Mouse (Mus musculus): ENCODE results near the gene Gm28372. TPM values are rescaled to one million over a fixed set of nuclear protein-coding genes. Genes with fewer than 3 reads are reported as not detected.
A peak's percentile ranks its signal among the peaks of the same experiment; 100 is the strongest.

Gm28372 gene
- polyA plus RNA-seq, 1 experiment from 2014 or later: not detected

DNA sequence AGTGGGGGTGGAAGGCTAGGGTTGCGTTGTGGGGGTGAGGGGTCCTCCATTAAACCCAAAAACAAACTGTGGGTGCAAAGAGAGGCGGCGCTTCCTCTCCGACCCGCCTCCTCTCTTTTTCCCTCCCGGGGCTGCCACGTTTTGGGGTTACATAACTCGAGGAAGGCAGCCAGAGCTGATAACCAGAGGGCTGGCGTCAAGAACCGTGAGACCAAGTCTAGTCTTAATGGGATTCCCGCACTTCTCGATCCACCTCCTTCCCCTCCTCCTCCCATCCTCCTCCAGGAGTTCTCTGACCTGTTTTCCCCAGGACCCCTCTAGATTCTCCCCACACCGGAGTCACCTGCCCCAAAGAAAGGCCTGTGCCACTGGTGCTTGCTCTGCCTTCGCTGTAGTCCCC is 6.9 kb upstream of the Gm28372 start:
- Histone ChIP-seq H3K4me3 (ENCODE audit: low read depth, low read length) (peak overlapping the region; percentile 69), H3K9me3 (ENCODE audit: control insufficient read depth, low read length) (no peaks in the 10 kb centered on the region), H3K27me3 (ENCODE audit: control insufficient read depth, insufficient read depth, low read length) (no peaks in the 10 kb centered on the region), H3K36me3 (ENCODE audit: control insufficient read depth, insufficient read depth, low read length) (peaks cover 8% of the 10 kb centered on the region; the same call in 1 of the 2 replicates), H3K9ac (ENCODE audit: low read length) (peak overlapping the region; percentile 80; the same call in 1 of the 2 replicates), H3K4me1 (ENCODE audit: control insufficient read depth, insufficient read depth, low read length) (peaks cover 5% of the 10 kb centered on the region; the same call in 1 of the 2 replicates), H3K27ac (replicated peaks; ENCODE audit: low read depth, low read length) (no peak overlapping the region), H3K4me2 (ENCODE audit: low read depth, severe bottlenecking) (peak overlapping the region; percentile 65)
- ATAC-seq (ENCODE audit: insufficient number of reproducible peaks, low FRiP score, low TSS enrichment, low read depth): 0 out of 2 replicates have a peak, but pooled peaks have one; percentile 26
- WGBS: 10% methylated on average over 14 of the region's 14 CpGs
- no peak for DNase-seq (ENCODE audit: low spot score)

DNA sequence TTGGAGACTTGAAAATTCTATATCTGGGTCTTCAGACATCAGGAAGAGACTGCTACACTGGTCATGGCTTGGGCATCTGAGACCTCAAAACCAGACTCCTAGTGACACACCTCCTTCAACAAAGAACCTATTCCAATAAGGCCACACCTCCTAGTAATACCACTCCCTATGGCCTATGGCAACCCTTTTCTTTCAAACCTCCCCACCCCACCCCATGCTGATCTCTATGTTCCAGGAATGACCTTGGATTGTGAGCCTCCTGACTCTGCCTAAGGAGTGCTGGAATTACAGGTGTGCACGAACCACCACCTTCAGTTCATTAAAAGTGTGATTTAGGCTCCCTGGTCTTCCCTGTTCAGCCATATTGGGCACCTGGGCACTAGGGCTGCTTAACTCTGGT is 5.0 kb upstream of the Gm28372 start:
- Histone ChIP-seq H3K4me3 (ENCODE audit: low read depth, low read length) (no peak overlapping the region), H3K27ac (replicated peaks; ENCODE audit: low read depth, low read length) (no peak overlapping the region), H3K9ac (ENCODE audit: low read length) (no peak overlapping the region), H3K27me3 (ENCODE audit: control insufficient read depth, insufficient read depth, low read length) (no peaks in the 10 kb centered on the region), H3K36me3 (ENCODE audit: control insufficient read depth, insufficient read depth, low read length) (no peaks in the 10 kb centered on the region), H3K4me2 (ENCODE audit: low read depth, severe bottlenecking) (no peak overlapping the region), H3K4me1 (ENCODE audit: control insufficient read depth, insufficient read depth, low read length) (peaks cover 5% of the 10 kb centered on the region; the same call in 1 of the 2 replicates), H3K9me3 (ENCODE audit: control insufficient read depth, low read length) (no peaks in the 10 kb centered on the region)
- 96% methylated on average over 1 of the region's 1 CpGs for WGBS
- ATAC-seq (ENCODE audit: insufficient number of reproducible peaks, low FRiP score, low TSS enrichment, low read depth): no peak
- no peak for DNase-seq (ENCODE audit: low spot score)

DNA sequence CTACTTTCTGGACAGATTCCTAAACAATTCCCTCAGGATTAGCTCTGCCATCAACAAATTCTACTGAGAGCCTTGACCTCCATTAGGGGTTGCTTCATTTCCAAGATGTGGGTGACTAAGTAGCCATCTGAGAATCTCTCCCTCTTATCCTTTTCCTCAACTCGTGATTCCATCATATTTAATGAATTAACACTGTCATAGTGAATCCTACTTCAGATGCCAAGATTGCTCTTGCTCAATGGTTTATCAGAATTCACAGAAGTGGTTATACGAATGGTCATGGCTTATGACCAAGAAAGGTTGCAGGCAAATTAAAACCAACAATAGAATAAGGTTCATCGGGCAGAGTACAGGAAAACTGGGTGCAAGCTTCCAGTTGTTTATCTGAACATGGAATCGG is 3.1 kb upstream of the Gm28372 start:
- H3K4me3 ChIP-seq (ENCODE audit: low read depth, low read length): no peak overlapping the region
- no peak overlapping the region for H3K4me2 ChIP-seq (ENCODE audit: low read depth, severe bottlenecking)
- H3K27me3 ChIP-seq (ENCODE audit: control insufficient read depth, insufficient read depth, low read length): no peaks in the 10 kb centered on the region
- no peak overlapping the region for H3K27ac ChIP-seq (replicated peaks; ENCODE audit: low read depth, low read length)
- H3K36me3 ChIP-seq (ENCODE audit: control insufficient read depth, insufficient read depth, low read length): no peaks in the 10 kb centered on the region
- DNase-seq (ENCODE audit: low spot score): no peak
- WGBS: 84% methylated on average over 4 of the region's 4 CpGs
- no peaks in the 10 kb centered on the region for H3K9me3 ChIP-seq (ENCODE audit: control insufficient read depth, low read length)
- H3K9ac ChIP-seq (ENCODE audit: low read length): no peak overlapping the region
- ATAC-seq (ENCODE audit: insufficient number of reproducible peaks, low FRiP score, low TSS enrichment, low read depth): no peak
- no peaks in the 10 kb centered on the region; the same call in 1 of the 2 replicates for H3K4me1 ChIP-seq (ENCODE audit: control insufficient read depth, insufficient read depth, low read length)

DNA sequence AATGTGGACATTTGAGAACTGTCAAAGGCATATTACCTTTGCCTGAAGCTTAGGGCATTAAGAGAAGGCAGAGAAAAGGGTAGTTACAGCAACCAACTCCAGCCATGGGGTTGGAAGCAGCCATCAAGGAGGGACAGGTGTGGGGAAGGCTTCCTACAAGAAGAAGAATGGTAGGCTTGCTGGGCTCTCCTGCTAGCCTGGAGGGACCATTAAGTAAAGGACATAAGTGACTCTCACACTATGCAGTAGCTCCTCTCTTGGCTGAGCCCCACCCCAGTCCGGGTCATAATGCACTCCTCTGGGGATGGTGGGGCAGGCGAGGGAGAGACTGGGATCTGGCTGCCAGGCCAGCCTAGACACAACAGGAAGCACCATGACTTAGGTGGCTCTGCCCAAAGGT is 1.1 kb downstream of the Gm28372 start, which contains the start of gene Tmem239:
TSS of gene Tmem239 (plus strand) at position 301 of the 400 bp plus-strand sequence.
- H3K27me3 ChIP-seq (ENCODE audit: control insufficient read depth, insufficient read depth, low read length): no peaks in the 10 kb centered on the region
- no peak within 1 kb of the TSS for H3K27ac ChIP-seq (replicated peaks; ENCODE audit: low read depth, low read length)
- H3K9ac ChIP-seq (ENCODE audit: low read length): no peak within 1 kb of the TSS
- H3K4me3 ChIP-seq (ENCODE audit: low read depth, low read length): no peak within 1 kb of the TSS
- H3K36me3 ChIP-seq (ENCODE audit: control insufficient read depth, insufficient read depth, low read length): no peaks in the 10 kb centered on the region
- no peaks in the 10 kb centered on the region for H3K9me3 ChIP-seq (ENCODE audit: control insufficient read depth, low read length)
- H3K4me2 ChIP-seq (ENCODE audit: low read depth, severe bottlenecking): no peak within 1 kb of the TSS
- DNase-seq (ENCODE audit: low spot score): no peak
- H3K4me1 ChIP-seq (ENCODE audit: control insufficient read depth, insufficient read depth, low read length): no peaks in the 10 kb centered on the region
- WGBS: 78% methylated on average over 2 of the region's 2 CpGs
- ATAC-seq (ENCODE audit: insufficient number of reproducible peaks, low FRiP score, low TSS enrichment, low read depth): no peak

DNA sequence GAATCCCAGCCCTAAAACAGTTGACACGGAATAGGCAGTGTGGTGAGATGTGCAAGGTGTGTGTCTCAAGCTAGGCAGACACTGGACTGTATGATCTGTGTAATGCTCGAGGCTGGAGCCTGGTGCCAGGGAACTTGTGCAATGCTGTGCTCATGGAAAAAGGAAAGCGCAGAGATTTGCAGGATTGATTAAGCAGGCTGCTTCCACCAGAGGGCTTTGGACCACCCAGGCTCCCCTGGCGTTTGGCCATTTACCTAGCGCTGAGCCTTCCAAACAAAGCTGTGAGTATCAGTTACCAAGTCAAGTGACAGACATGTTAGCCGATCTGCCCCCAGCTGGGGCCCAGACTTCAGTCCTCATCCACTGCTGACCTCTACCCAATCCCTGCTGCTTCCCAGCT is 3.2 kb downstream of the Gm28372 start:
- Histone ChIP-seq H3K4me3 (ENCODE audit: low read depth, low read length) (no peak overlapping the region), H3K27ac (replicated peaks; ENCODE audit: low read depth, low read length) (no peak overlapping the region), H3K4me1 (ENCODE audit: control insufficient read depth, insufficient read depth, low read length) (no peaks in the 10 kb centered on the region), H3K9me3 (ENCODE audit: control insufficient read depth, low read length) (no peaks in the 10 kb centered on the region), H3K27me3 (ENCODE audit: control insufficient read depth, insufficient read depth, low read length) (no peaks in the 10 kb centered on the region), H3K4me2 (ENCODE audit: low read depth, severe bottlenecking) (no peak overlapping the region), H3K9ac (ENCODE audit: low read length) (no peak overlapping the region), H3K36me3 (ENCODE audit: control insufficient read depth, insufficient read depth, low read length) (no peaks in the 10 kb centered on the region)
- 24% methylated on average over 6 of the region's 6 CpGs for WGBS
- DNase-seq (ENCODE audit: low spot score) (peak; percentile 59), ATAC-seq (ENCODE audit: insufficient number of reproducible peaks, low FRiP score, low TSS enrichment, low read depth) (no peak)

DNA sequence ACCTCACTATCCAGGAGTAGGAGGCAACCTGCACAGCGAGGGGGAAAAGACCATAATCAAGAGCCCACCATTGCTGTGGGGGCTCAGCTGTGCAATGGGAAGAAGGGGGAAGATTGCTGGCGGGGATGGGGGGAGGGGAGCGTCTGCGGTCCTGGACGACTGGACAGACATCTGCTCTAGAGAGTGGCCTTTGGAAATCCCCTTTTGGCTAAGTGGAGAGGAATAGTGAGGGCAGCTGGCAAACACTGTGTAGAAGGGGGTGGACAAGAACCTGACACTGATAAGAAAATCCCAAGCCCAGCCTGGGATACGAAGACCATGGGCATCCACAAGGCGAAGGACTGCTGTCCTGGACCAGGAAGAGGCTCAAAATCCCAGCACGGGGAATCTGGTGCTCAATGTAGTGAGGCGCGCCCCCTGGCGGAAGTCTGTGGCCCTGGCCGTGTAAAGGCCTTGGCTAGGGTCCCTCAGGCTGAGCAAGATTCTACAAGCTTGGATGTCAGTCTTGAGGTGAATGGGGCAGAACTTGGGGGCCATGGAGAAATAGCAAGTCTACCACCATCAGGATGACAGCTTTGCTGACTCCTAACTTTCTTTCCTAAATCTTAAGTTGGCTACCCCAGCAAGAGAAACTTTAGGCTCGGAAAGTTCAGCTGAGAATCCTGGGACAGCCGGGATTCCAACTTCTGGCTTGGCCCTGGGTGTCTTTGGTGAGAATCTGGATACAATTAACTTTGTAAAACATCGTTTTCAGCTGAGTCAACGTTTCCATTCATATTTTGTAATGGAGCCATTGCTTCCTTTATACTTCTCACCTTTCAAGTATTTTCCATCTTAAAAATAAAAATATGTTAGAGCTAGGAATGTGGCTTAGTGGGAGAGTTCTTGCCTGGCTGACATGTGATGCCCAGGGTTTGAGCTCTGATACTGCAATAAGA is 6.8 kb downstream of the Gm28372 start:
- Histone ChIP-seq H3K27me3 (ENCODE audit: control insufficient read depth, insufficient read depth, low read length) (no peaks in the 10 kb centered on the region), H3K27ac (replicated peaks; ENCODE audit: low read depth, low read length) (no peak overlapping the region), H3K4me2 (ENCODE audit: low read depth, severe bottlenecking) (no peak overlapping the region), H3K9ac (ENCODE audit: low read length) (no peak overlapping the region), H3K36me3 (ENCODE audit: control insufficient read depth, insufficient read depth, low read length) (no peaks in the 10 kb centered on the region), H3K9me3 (ENCODE audit: control insufficient read depth, low read length) (no peaks in the 10 kb centered on the region), H3K4me3 (ENCODE audit: low read depth, low read length) (no peak overlapping the region), H3K4me1 (ENCODE audit: control insufficient read depth, insufficient read depth, low read length) (no peaks in the 10 kb centered on the region)
- DNase-seq (ENCODE audit: low spot score) (peak; percentile 93), ATAC-seq (ENCODE audit: insufficient number of reproducible peaks, low FRiP score, low TSS enrichment, low read depth) (peak; percentile 56; the same call in 1 of the 2 replicates)
- 43% methylated on average over 16 of the region's 16 CpGs for whole genome bisulfite sequencing

DNA sequence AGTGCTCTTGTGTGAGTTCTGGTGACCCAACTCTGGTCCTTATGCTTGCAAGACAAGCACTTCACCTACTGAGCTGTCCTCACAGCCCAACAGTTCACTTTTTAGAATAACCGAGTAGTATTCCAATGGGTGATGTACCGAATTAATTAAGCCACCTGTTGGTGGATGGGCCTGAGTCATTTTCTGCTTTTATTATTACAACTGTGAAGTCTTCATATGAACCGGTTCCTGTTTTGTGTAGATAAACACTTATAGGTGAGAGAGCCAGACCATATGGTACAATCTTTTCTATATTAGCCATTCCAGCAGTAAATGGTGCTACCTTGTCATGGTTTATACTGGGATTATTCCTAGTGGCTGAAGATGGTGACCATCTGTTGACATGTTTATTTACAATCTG is 7.7 kb downstream of the Gm28372 start:
- WGBS: 84% methylated on average over 3 of the region's 3 CpGs
- Histone ChIP-seq H3K4me3 (ENCODE audit: low read depth, low read length) (no peak overlapping the region), H3K9ac (ENCODE audit: low read length) (no peak overlapping the region), H3K9me3 (ENCODE audit: control insufficient read depth, low read length) (no peaks in the 10 kb centered on the region), H3K36me3 (ENCODE audit: control insufficient read depth, insufficient read depth, low read length) (no peaks in the 10 kb centered on the region), H3K27me3 (ENCODE audit: control insufficient read depth, insufficient read depth, low read length) (no peaks in the 10 kb centered on the region), H3K4me2 (ENCODE audit: low read depth, severe bottlenecking) (no peak overlapping the region), H3K4me1 (ENCODE audit: control insufficient read depth, insufficient read depth, low read length) (no peaks in the 10 kb centered on the region), H3K27ac (replicated peaks; ENCODE audit: low read depth, low read length) (no peak overlapping the region)
- ATAC-seq (ENCODE audit: insufficient number of reproducible peaks, low FRiP score, low TSS enrichment, low read depth): no peak
- no peak for DNase-seq (ENCODE audit: low spot score)

DNA sequence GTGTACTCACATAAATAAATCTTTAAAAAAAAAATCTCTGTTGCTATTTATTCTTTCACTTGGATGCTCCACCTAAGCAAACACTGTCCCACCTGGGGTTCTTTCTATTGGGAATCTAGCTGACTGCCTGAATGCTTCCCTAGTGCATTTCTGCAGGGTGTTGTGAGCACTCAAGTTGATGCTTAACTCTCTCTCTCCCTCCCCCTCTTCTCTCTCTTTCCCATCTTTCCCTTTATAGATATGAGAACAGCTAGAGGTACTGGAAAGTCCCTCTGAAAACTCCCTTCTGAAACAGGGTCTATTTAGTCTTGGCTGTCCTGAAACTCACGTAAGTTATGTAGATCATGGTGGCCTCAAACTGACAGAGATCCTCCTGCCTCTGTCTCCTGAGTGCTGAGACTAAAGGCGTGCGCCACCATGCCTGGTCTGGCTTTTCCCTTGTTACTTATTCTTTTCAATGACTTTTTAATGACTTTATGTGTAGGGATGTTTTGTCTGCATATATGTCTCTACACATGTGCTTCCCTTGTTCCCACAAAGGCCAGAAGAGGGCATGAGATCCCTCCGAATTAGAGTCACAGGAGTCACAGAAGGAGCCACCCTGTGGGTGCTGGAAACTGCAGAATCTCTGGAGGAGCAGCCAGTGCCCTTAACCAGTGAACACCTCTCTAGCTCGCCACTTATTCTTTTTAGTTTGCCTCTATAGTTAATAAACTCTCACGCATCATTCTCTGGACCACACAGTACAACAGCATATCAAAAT is 9.2 kb downstream of the Gm28372 start:
- DNase-seq (ENCODE audit: low spot score) (no peak), ATAC-seq (ENCODE audit: insufficient number of reproducible peaks, low FRiP score, low TSS enrichment, low read depth) (no peak)
- no peak overlapping the region for H3K4me2 ChIP-seq (ENCODE audit: low read depth, severe bottlenecking)
- H3K9ac ChIP-seq (ENCODE audit: low read length): no peak overlapping the region
- H3K4me1 ChIP-seq (ENCODE audit: control insufficient read depth, insufficient read depth, low read length): no peaks in the 10 kb centered on the region
- H3K4me3 ChIP-seq (ENCODE audit: low read depth, low read length): no peak overlapping the region
- no peaks in the 10 kb centered on the region for H3K27me3 ChIP-seq (ENCODE audit: control insufficient read depth, insufficient read depth, low read length)
- H3K27ac ChIP-seq (replicated peaks; ENCODE audit: low read depth, low read length): no peak overlapping the region
- WGBS: 76% methylated on average over 6 of the region's 6 CpGs
- no peaks in the 10 kb centered on the region for H3K9me3 ChIP-seq (ENCODE audit: control insufficient read depth, low read length)
- H3K36me3 ChIP-seq (ENCODE audit: control insufficient read depth, insufficient read depth, low read length): no peaks in the 10 kb centered on the region

All from limb, embryonic 11.5 days (tissue).